Mouse (Mus musculus) kidney, adult 2 months (tissue): ENCODE measurements at regions not wholly inside any gene's neighbourhood (a gene's known extent, or its start where the extent isn't known, plus 50 kb on each side); places are given as distances from the start of the nearest gene placed in this dataset.

Source experiments
- DNase-seq: peaks from one replicate; pipeline ENCODE4 v3.0.0; 2021
- H3K27ac ChIP-seq: fragments of 200-500 bp; 2 replicates; pipeline ENCODE4 v1.5.1; 2012; ENCODE audit warnings: low read depth, low read length, control low read depth, inconsistent platforms; ENCODE audit not compliant: insufficient read depth
- H3K27me3 ChIP-seq: fragments of 200-500 bp; replicated peaks from 2 replicates; pipeline ENCODE4 v1.6.1; 2012; ENCODE audit warnings: mild to moderate bottlenecking, moderate library complexity, low read length, inconsistent platforms; ENCODE audit not compliant: control insufficient read depth, insufficient read depth
- H3K36me3 ChIP-seq: fragments of 200-500 bp; 2 replicates; pipeline ENCODE4 v1.6.1; 2012; ENCODE audit warnings: mild to moderate bottlenecking, moderate library complexity, low read length, inconsistent platforms; ENCODE audit not compliant: control insufficient read depth, insufficient read depth
- H3K4me1 ChIP-seq: fragments of 200-500 bp; 2 replicates; pipeline ENCODE4 v1.6.1; 2011; ENCODE audit warnings: low read length; ENCODE audit not compliant: control insufficient read depth, insufficient read depth
- H3K4me3 ChIP-seq: fragments of 200-500 bp; 2 replicates; pipeline ENCODE4 v1.5.1; 2011; ENCODE audit warnings: mild to moderate bottlenecking, low read depth, low read length, control low read depth; ENCODE audit not compliant: insufficient read depth
- CTCF ChIP-seq: fragments of 200-500 bp; conservative IDR thresholded peaks from 2 replicates; pipeline ENCODE4 v1.5.1; 2011; ENCODE audit warnings: low read depth, mild to moderate bottlenecking, control low read depth, low read length, moderate library complexity, mixed read lengths; ENCODE audit not compliant: insufficient read depth, insufficient read length
- POLR2A ChIP-seq: fragments of 200-500 bp; IDR thresholded peaks from one replicate; pipeline ENCODE4 v1.6.1; 2011; ENCODE audit warnings: low read depth, low read length, control low read depth
- WGBS: fragments of 180-500 bp; shearing (Covaris S2); methylation state at CpG from one replicate; pipeline ENCODE4 v1.1.7; 2018; 5-methylcytosine and 5-hydroxymethylcytosine counted together

GRCm38 (mm10) chr10:84137019-84137658 is 303.3 kb downstream of the Nuak1 start:
- H3K4me3 ChIP-seq = no peak overlapping the region
- TF ChIP-seq POLR2A (no peak), CTCF (no peak)
- 86% methylated on average over 4 of the region's 4 CpGs for WGBS
- peak; percentile 17 for DNase-seq
- H3K36me3 ChIP-seq = no peaks in the 10 kb centered on the region
- no peaks in the 10 kb centered on the region for H3K4me1 ChIP-seq
- no peaks in the 10 kb centered on the region for H3K27me3 ChIP-seq
- no peak overlapping the region for H3K27ac ChIP-seq

- Histone ChIP-seq H3K4me3 (no peak overlapping the region), H3K27ac (no peak overlapping the region), H3K36me3 (no peaks in the 10 kb centered on the region), H3K4me1 (no peaks in the 10 kb centered on the region), H3K27me3 (no peaks in the 10 kb centered on the region)
- no peak for DNase-seq
- WGBS = 65% methylated on average over 8 of the region's 8 CpGs
- no peak for TF ChIP-seq POLR2A
- no peak for TF ChIP-seq CTCF
These were observed 297.5 kb downstream of the Nuak1 start for GRCm38 (mm10) chr10:84142741-84143454.

- DNase-seq = peak; percentile 36
- no peaks in the 10 kb centered on the region for H3K27me3 ChIP-seq
- WGBS = 34% methylated on average over 5 of the region's 5 CpGs
These were observed 296.6 kb downstream of the Nuak1 start for GRCm38 (mm10) chr10:84143674-84144343.

GRCm38 (mm10) chr10:84144344-84144687 is 296.1 kb downstream of the Nuak1 start:
- Histone ChIP-seq H3K27ac (no peak overlapping the region), H3K4me3 (no peak overlapping the region), H3K27me3 (no peaks in the 10 kb centered on the region), H3K36me3 (no peaks in the 10 kb centered on the region), H3K4me1 (no peaks in the 10 kb centered on the region)
- DNase-seq = no peak
- TF ChIP-seq POLR2A (no peak), CTCF (no peak)

More at GRCm38 (mm10) chr10:84143674-84144343, 296.6 kb downstream of the Nuak1 start:
- Histone ChIP-seq H3K4me3 (no peak overlapping the region), H3K36me3 (no peaks in the 10 kb centered on the region), H3K4me1 (no peaks in the 10 kb centered on the region), H3K27ac (no peak overlapping the region)
- TF ChIP-seq POLR2A (no peak), CTCF (no peak)

- Histone ChIP-seq H3K27me3 (no peaks in the 10 kb centered on the region), H3K4me1 (no peaks in the 10 kb centered on the region)
- WGBS = 65% methylated on average over 2 of the region's 2 CpGs
These were observed 293.0 kb downstream of the Nuak1 start for GRCm38 (mm10) chr10:84147305-84147984.

GRCm38 (mm10) chr10:84163752-84164151 is 276.6 kb downstream of the Nuak1 start:
- no peaks in the 10 kb centered on the region for H3K4me1 ChIP-seq
- no peak for DNase-seq

More at GRCm38 (mm10) chr10:84147305-84147984, 293.0 kb downstream of the Nuak1 start:
- TF ChIP-seq POLR2A (no peak), CTCF (no peak)
- DNase-seq = no peak
- Histone ChIP-seq H3K27ac (no peak overlapping the region), H3K4me3 (no peak overlapping the region), H3K36me3 (no peaks in the 10 kb centered on the region)

More at GRCm38 (mm10) chr10:84163752-84164151, 276.6 kb downstream of the Nuak1 start:
- WGBS = 77% methylated on average over 4 of the region's 4 CpGs
- H3K4me3 ChIP-seq = no peak overlapping the region
- H3K27ac ChIP-seq = no peak overlapping the region
- TF ChIP-seq CTCF (no peak), POLR2A (no peak)
- H3K27me3 ChIP-seq = no peaks in the 10 kb centered on the region
- no peaks in the 10 kb centered on the region for H3K36me3 ChIP-seq
